Mouse (Mus musculus) bone marrow, adult 2 months (tissue): ENCODE data around the gene Gramd1b.

Experiments
- CTCF ChIP-seq: fragments of 200-500 bp; IDR thresholded peaks from 2 replicates; pipeline ENCODE4 v1.5.1; 2011; ENCODE audit warnings: low read length, control low read depth; ENCODE audit not compliant: control insufficient read depth, insufficient read depth
- POLR2A ChIP-seq: fragments of 200-500 bp; IDR thresholded peaks from 2 replicates; pipeline ENCODE4 v1.6.1; 2011; ENCODE audit warnings: low read depth, mild to moderate bottlenecking, control low read depth, low read length, borderline replicate concordance; ENCODE audit not compliant: control insufficient read depth

DNA sequence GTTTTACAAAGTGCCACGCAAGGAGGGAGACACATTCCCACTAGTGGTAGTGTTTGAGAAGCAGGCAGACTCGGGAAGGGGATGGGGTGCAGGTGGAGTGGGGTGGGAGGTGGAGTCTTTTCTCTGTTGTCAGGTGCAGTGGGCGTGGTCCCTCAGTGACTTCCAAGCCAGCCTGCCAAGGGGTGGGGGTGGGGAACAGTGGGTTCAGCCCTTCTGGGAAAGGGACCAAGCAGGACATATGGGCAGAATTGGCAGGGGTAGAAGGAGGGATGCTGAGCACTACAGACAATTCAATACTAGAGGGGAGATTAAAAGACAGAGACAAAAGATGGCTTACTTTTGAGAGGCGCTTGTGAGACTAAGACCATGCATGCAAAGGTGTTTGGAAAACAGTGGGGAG, 198.9 kb downstream of the Gramd1b start:
- TF ChIP-seq CTCF (no peak), POLR2A (no peak)
